Comparison of ENCODE assay signal across 8 mouse cellular contexts in genomic region chr10:71343567-71344265, GRCm38 (mm10). TPM values are rescaled to one million over a fixed set of nuclear protein-coding genes. Genes with fewer than 3 reads are reported as not detected.
DNase-seq lines count a peak whose midpoint lies in the region; ATAC-seq and TF ChIP-seq lines count a peak whose summit lies in the region.

No protein-coding gene starts in this region.

- TF ChIP-seq POLR2A in testis, adult 2 months (IDR thresholded peaks at IDR 0.05; ENCODE audit: control insufficient read depth, low read depth, low read length), result no peak

- no peaks in the 10 kb centered on the region for H3K27me3 ChIP-seq in testis, adult 2 months (ENCODE audit: control insufficient read depth, insufficient read depth, low read length)
- H3K27me3 ChIP-seq in limb, embryonic 15.5 days, result no peaks in the 10 kb centered on the region
- no peaks in the 10 kb centered on the region for H3K27me3 ChIP-seq in stomach, embryonic 16.5 days (ENCODE audit: control insufficient read depth, insufficient read depth, low read length)

- H3K9me3 ChIP-seq in limb, embryonic 15.5 days, result no peaks in the 10 kb centered on the region
- H3K9me3 ChIP-seq in stomach, embryonic 16.5 days (replicated peaks; ENCODE audit: control insufficient read depth, low read length), result no peaks in the 10 kb centered on the region

- peaks cover 35% of the 10 kb centered on the region for H3K4me1 ChIP-seq in testis, adult 2 months (ENCODE audit: control insufficient read depth, insufficient read depth, low read length)
- peaks cover 24% of the 10 kb centered on the region for H3K4me1 ChIP-seq in limb, embryonic 15.5 days
- H3K4me1 ChIP-seq in stomach, embryonic 16.5 days (ENCODE audit: control insufficient read depth, insufficient read depth, low read length), result peaks cover 24% of the 10 kb centered on the region

- 25% methylated on average over 14 of the region's 14 CpGs for WGBS in limb, embryonic 15.5 days
- 26% methylated on average over 14 of the region's 14 CpGs for WGBS in stomach, embryonic 16.5 days

- no peak for TF ChIP-seq CTCF in testis, adult 2 months (IDR thresholded peaks at IDR 0.05; ENCODE audit: control insufficient read depth, insufficient read depth, insufficient replicate concordance, low read depth, low read length)

- peak; percentile 5 for DNase-seq in embryo, embryonic 10.5 days (ENCODE audit: low spot score)
- DNase-seq in embryo, embryonic 10 days (ENCODE audit: low spot score), result no peak
- no peak for DNase-seq in testis, postnatal 14 days (ENCODE audit: low spot score)
- no peak for DNase-seq in gastrocnemius, postnatal 4 days (ENCODE audit: low spot score in 2 of 2)
- no peak for DNase-seq in MN1 (ENCODE audit: low spot score)

- peak overlapping the region; percentile 77 for H3K9ac ChIP-seq in limb, embryonic 15.5 days
- H3K9ac ChIP-seq in stomach, embryonic 16.5 days (ENCODE audit: low read length), result peak overlapping the region; percentile 94

- H3K4me2 ChIP-seq in limb, embryonic 15.5 days, result peak overlapping the region; percentile 75
- peak overlapping the region; percentile 84 for H3K4me2 ChIP-seq in stomach, embryonic 16.5 days (ENCODE audit: low read depth, low read length)

- no peak overlapping the region for H3K27ac ChIP-seq in testis, adult 2 months (ENCODE audit: control insufficient read depth, insufficient read depth, low read depth, low read length)
- H3K27ac ChIP-seq in limb, embryonic 15.5 days, result no peak overlapping the region
- no peak overlapping the region; the same call in 1 of the 2 replicates for H3K27ac ChIP-seq in stomach, embryonic 16.5 days (ENCODE audit: low read length)

- no peak for ATAC-seq in limb, embryonic 15.5 days (ENCODE audit: insufficient number of reproducible peaks, low FRiP score, low TSS enrichment, low read depth)
- no peak for ATAC-seq in stomach, embryonic 16.5 days (ENCODE audit: insufficient read depth, low FRiP score)

- no peaks in the 10 kb centered on the region for H3K36me3 ChIP-seq in testis, adult 2 months (ENCODE audit: control insufficient read depth, insufficient read depth, low read length)
- H3K36me3 ChIP-seq in limb, embryonic 15.5 days, result no peaks in the 10 kb centered on the region
- no peaks in the 10 kb centered on the region for H3K36me3 ChIP-seq in stomach, embryonic 16.5 days (ENCODE audit: control insufficient read depth, insufficient read depth, low read length)

- H3K4me3 ChIP-seq in testis, adult 2 months (ENCODE audit: control insufficient read depth, low read depth, low read length), result peak overlapping the region; percentile 85
- H3K4me3 ChIP-seq in limb, embryonic 15.5 days, result peak overlapping the region; percentile 85
- H3K4me3 ChIP-seq in stomach, embryonic 16.5 days (replicated peaks; ENCODE audit: low read length), result peak overlapping the region; percentile 87

RNA-seq across cellular contexts. Expression of gene Cisd1, which starts 1.0 kb away (rescaled TPM):
- 35.4 and 42.1 TPM in 2 replicates for polyA plus RNA-seq in testis, adult 2 months (2012; rRNA removed)
- polyA plus RNA-seq in limb, embryonic 15.5 days (2015; fragmentation: Nextera tagmentation; extraction: Ambion mirVana), result 71.0 and 73.0 TPM in 2 replicates
- polyA plus RNA-seq in stomach, embryonic 16.5 days (2015; fragmentation: Nextera tagmentation; extraction: Ambion mirVana), result 92.8 and 103 TPM in 2 replicates
- total RNA-seq in gastrocnemius, postnatal 4 days (2021), result 10 to 100 TPM; 47.2 to 50.0 TPM

RNA-seq across cellular contexts. Expression of gene Ipmk, which starts 3.8 kb away (rescaled TPM):
- polyA plus RNA-seq in testis, adult 2 months (2012; rRNA removed), result 4.5 and 5.3 TPM in 2 replicates
- 7.1 and 8.4 TPM in 2 replicates for polyA plus RNA-seq in limb, embryonic 15.5 days (2015; fragmentation: Nextera tagmentation; extraction: Ambion mirVana)
- 11.0 and 12.3 TPM in 2 replicates for polyA plus RNA-seq in stomach, embryonic 16.5 days (2015; fragmentation: Nextera tagmentation; extraction: Ambion mirVana)
- 10 to 100 TPM; 13.9 to 15.7 TPM for total RNA-seq in gastrocnemius, postnatal 4 days (2021)

RNA-seq across cellular contexts. Expression of gene Ube2d1, which starts 58.7 kb away (rescaled TPM):
- polyA plus RNA-seq in testis, adult 2 months (2012; rRNA removed), result 5.9 and 8.6 TPM in 2 replicates
- polyA plus RNA-seq in limb, embryonic 15.5 days (2015; fragmentation: Nextera tagmentation; extraction: Ambion mirVana), result 52.2 and 58.6 TPM in 2 replicates
- polyA plus RNA-seq in stomach, embryonic 16.5 days (2015; fragmentation: Nextera tagmentation; extraction: Ambion mirVana), result 44.1 and 47.3 TPM in 2 replicates
- 10 to 100 TPM; 71.0 to 88.4 TPM for total RNA-seq in gastrocnemius, postnatal 4 days (2021)
